Mouse (Mus musculus): ENCODE data around the gene Susd1.

Gene Susd1

GRCm38 (mm10) chr4:59336846-59337532 lies 101.4 kb downstream of the Susd1 start:
- no peak for DNase-seq

GRCm38 (mm10) chr4:59336439-59336809 lies 102.0 kb downstream of the Susd1 start:
- DNase-seq: no peak

- no peak for DNase-seq
Observed at GRCm38 (mm10) chr4:59335616-59336438, 102.6 kb downstream of the Susd1 start.

GRCm38 (mm10) chr4:59335101-59335500 lies 103.3 kb downstream of the Susd1 start:
- DNase-seq: no peak

DNA sequence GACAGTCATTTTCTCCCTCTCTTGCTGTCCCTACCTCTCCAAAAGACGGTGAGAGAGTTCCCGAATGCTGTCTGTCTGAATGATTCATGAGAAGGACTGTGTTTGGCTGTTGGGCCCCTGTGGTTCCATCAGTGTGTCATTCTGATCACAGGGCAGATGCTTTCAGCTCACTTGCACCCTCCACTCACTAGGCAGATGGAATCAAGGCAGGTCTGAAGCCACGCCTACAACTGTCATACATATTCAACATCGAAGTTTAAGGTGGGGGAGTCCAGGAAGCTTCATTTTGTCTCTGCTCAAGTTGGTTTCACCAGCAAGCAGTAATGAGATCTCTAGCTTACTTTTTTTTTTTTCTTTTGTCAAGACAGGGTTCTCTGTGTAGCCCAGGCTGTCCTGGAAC lies 104.2 kb downstream of the Susd1 start:
- DNase-seq: no peak

DNA sequence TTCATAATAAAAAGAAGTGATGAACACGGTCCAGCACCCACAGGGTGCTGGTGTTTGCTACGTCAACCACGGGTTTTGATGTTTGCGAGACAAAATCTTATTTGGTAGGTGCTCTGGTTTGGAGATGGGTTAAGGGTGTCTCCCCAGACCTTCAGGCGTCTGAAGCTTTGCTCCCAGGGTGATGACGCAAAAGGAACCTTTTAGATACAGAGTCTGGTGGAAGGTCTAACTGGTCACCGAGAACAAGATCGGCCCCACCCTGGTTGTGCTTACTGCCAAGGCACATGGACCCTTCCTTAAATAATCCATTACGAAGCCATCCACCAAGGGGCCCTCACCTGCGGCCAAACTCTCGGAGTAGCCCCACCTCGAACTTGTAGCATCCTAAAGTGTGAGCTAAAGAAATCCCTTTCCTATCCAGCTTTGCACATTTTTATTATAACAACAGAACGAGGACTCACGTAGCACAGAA lies 105.0 kb downstream of the Susd1 start:
- no peak for DNase-seq

DNA sequence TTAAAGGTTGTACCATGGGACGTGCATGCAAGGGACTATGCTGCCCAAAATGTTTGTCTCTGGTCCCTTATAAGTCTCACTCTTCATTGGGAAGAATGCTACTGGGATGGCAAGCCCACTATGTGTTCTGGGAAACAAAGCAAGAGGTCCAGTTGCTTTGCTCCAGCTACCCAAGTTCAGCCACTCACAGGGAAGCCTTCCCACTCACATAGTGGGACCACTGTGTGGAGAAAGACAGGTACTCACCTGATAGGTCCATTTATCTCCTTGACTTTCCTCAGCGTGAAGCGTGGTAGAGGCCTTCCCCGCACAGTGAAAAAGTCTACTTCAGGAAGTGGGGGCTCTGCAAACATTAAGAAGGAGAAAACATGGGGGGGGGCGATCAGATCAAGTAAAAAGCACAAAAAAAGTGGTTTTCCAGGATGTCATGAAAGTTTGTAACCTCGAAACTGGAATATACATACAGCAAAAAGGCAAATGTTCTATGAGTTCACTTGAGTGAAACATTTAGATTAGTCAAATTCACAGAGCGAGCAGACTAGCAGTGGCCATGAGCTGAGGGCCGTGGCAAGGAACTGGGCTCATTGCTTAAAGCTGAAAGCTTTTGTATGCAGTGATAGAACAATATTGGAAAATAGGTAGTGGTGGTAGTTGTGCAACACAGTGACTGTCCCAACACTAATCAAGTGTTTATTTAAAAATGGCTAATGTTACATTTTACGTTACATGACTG lies 105.6 kb downstream of the Susd1 start:
- no peak for DNase-seq

DNA sequence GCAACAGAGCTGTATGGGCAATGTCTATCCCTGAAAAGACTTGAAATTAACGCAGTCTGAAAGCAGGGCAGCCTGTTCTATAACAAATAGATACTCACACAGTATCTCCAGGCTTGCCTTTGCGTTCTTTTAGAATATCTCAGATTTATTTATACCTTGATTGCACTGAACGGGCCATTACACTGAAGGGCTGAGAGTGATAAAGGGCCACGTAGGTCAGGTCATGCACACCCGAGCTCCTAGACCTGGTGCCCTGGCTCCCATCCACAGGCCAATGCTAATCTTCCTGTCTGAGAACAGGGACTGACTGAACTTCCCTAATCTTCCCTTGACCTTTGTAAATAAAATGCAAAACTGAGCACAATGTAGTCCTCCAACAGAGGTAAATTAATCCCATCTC lies 106.3 kb downstream of the Susd1 start:
- no peak for DNase-seq

DNA sequence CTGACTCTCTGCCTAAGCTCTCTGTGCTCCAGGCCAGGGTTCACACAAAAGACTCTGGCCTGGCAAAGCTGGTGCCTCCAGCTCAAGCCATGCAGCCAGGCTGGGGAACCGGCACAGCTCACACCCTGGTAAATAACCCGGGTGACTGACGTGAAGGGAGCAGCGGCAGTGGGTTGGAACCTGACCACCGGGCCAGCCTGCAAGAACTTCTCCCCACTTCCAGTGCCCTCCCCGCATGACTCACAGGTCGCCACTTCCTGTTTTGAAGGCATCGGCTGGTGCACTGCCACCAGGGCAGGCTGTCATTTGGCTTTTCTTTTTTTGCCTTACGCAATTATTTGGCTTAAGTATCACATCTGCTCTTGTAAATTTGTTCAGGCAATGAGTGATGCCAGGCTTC lies 106.8 kb downstream of the Susd1 start:
- peak; percentile 48 for DNase-seq

GRCm38 (mm10) chr4:59330961-59331604 lies 107.3 kb downstream of the Susd1 start:
- no peak for DNase-seq

GRCm38 (mm10) chr4:59329461-59330304 lies 108.8 kb downstream of the Susd1 start:
- no peak for DNase-seq

DNA sequence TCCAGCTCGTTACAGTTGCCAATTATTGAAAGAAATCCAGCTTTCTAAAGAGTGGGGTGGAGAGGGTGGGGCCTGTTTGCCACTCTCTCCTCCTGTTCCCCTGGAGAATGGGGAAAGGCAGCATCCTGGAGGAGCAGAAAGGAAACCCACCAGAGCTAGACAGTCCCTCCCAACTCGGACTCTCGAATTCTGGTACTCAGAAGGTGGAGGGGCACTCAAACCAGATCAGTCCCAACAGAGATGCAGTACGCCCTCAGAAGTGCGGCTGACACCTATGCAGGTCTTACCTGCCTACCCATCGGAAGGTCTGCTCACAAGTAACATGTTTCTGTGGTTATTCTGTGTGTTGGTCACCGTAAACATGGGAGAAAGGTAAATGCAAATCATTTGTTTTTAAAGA lies 109.6 kb downstream of the Susd1 start:
- no peak for DNase-seq

GRCm38 (mm10) chr4:59327986-59328385 lies 110.4 kb downstream of the Susd1 start:
- no peak for DNase-seq

DNA sequence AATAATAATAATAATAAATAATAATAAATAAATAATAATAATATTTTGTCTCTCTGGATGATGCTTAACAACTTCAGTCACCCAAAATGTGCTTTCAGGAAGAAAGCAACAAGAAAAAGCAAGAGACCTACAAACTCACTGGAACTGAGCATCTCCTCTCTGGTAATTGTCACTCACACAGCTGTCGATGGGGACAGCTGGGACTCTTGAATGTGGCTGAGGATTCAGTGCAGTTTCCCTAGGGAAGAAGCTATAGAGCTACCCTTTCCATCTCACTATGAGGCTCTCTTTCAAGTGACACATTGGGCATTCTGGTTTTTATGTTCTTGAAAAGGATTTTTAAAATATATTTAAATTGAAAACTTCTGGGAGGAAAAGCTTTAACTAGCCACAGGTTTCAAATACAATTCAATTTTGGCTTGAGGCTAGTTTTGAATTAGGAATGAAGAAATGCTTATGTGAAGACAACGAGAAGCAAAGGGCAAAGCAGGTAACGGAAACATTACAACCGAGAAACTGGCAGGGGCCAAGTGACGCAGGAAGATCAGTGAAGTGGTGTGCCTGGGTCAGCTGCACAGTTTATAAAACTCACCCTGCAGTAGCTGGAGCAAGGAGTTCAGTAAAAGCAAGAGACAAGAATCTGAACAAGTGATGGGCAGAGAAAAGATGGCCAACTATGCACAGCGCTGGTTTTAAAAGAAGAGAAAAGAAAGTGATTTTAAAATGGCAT lies 112.2 kb downstream of the Susd1 start:
- DNase-seq: no peak

- DNase-seq: no peak
Observed at GRCm38 (mm10) chr4:59324317-59324716, 114.1 kb downstream of the Susd1 start.

GRCm38 (mm10) chr4:59323231-59323651 lies 115.2 kb downstream of the Susd1 start:
- DNase-seq: no peak

GRCm38 (mm10) chr4:59322733-59323132 lies 115.7 kb downstream of the Susd1 start:
- DNase-seq: no peak

- no peak for DNase-seq
Observed at GRCm38 (mm10) chr4:59322056-59322455, 116.4 kb downstream of the Susd1 start.

DNA sequence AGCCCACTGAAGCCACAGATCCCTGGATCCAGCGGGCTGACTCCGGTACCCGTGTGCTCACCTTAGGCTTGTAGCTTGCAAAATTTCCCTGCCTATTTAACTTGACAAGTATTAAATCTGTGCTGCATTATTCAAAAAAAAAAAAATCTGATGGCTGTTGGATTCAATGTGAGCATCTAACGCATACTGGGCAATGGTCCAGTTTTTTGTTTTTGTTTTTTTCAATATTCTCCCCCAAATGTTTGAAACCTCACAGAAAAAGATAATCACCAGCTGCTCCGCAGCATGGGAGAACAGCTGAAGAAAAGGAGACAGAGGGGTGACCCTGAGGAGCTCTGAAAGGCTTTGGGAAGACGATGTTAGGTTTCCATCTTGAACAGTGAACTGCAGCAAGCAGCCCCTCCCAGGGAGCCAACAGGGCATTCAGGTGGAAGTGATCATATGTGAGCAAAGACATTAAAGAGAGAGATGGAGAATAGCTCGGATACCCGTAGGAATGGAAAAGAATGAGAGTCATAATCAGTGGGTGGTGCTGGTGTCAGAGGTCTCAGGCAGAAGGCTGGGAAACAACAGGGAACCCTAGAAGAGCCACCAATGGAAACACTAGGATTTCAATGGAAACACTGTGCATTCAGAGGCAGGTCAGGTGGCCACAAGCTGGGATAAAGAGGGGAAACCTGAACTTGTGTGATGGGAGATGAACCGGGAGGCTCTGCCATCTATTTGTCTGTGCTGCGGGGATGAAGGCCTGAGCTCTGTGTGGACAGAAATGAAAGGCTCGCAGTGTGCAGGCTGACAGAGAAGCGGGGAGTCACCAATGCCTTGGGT lies 117.0 kb downstream of the Susd1 start:
- DNase-seq: no peak

DNA sequence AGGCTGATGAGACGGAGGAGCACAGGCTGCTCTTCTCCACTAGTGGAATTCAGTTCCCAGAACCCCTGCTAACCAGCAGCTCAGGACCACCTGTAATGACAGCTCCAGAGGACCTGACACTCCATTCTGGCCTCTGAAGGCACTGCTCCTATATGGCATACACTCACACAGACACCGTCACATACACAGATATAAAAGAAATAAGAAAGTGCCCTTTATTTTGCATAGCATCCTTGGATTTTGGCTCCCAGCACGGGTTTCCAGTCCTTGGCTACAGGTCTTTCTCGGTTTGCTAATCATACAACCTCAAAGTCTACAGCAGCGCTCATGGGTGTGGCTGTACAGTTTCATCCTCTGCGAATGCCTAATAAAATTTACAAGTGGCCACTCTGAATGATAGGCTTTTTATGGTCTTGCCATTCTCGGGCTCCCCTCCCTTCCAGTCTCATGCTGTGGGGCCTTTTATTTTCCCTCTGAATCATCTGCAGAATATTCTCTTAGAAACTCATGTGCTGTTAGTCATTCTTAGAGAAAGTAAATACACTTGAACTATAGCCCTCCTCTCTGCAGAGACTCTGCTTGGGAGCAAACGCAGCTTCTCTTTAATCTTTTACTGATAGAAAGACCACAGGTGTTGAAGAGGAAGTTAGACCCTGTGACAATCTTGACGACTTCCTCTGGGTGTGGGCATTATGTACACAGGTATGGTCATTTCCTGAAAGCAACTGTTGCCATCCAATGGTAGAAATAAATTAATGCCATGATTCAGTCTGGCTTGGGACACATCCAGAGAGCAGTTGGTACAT lies 119.1 kb downstream of the Susd1 start:
- DNase-seq: no peak

All from kidney, adult 18-20 months (tissue).